Mouse (Mus musculus): ENCODE data around the gene Hs1bp3. TPM values are rescaled to one million over a fixed set of nuclear protein-coding genes. Genes with fewer than 3 reads are reported as not detected.
A peak's percentile ranks its signal among the peaks of the same experiment; 100 is the strongest.

Hs1bp3 gene
- polyA plus RNA-seq, 2 experiments, result 2.3 to 2.4 TPM

DNA sequence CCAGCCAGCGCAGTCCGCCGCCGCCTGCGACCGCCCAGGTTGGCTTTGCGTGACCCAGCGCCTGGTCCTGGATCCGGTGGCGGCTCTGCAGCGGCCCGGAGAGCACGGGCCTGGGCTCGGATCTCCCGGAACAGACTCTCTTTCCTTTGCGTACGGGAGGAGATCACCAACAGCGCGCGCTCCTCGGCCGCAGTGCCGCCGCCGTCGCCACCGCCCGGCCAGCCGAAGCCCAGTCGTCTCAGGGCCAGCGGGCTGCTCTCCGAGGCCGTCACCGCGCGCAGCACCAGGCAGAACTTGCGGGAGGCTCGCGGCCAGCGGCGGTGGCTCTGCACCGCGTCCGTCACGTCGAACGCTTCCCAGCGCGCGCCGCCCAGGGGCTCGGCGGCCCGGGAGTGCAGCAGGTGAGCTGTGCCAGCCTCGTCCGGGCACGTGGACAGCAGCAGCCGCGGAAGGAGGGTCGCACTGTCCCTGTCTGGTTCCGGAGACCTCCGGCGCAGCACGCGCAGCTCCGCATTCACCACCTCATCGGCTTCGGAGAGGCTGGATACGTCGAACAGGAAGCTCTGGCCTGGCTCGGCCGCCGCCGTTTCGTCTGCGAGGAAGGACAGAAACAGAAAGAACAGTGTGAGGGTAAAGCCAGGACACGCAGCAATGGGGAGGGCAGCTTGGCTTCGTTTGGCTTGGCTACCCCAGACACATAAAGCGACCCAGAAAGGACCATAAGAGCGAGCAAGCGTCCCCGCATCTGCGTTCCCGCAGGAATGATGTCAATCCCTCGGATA lies 14.7 kb upstream of the Hs1bp3 start:
- 3% methylated on average over 82 of the region's 85 CpGs for WGBS (ENCODE audit: insufficient replicate concordance)
- ATAC-seq (ENCODE audit: insufficient read depth), result no peak
- no peak overlapping the region for H3K9ac ChIP-seq (replicated peaks)
- no peaks in the 10 kb centered on the region for H3K36me3 ChIP-seq (replicated peaks; ENCODE audit: control insufficient read depth, insufficient read depth, low read depth)
- H3K27ac ChIP-seq, result no peak overlapping the region
- peaks cover 75% of the 10 kb centered on the region for H3K27me3 ChIP-seq (ENCODE audit: control insufficient read depth, insufficient read depth, low read length)
- H3K4me2 ChIP-seq (ENCODE audit: low read depth), result peak overlapping the region; percentile 3; the same call in 1 of the 2 replicates
- no peaks in the 10 kb centered on the region; a peak in 1 of 4 replicates for H3K4me1 ChIP-seq (replicated peaks; ENCODE audit: control insufficient read depth in 2 of 2, insufficient read depth in 2 of 2, low read length in 1 of 2)
- no peak for DNase-seq (ENCODE audit: low read depth in 3 of 3, low spot score in 3 of 3)
- H3K4me3 ChIP-seq (ENCODE audit: insufficient read depth in 1 of 2, low read depth in 2 of 2, low read length in 2 of 2), result peak overlapping the region in 1 of 2 experiments; percentile 5; a peak in 2 of 4 replicates
- no peaks in the 10 kb centered on the region for H3K9me3 ChIP-seq (ENCODE audit: control insufficient read depth, low read length)
- no peak for TF ChIP-seq EP300 (IDR thresholded peaks at IDR 0.05; ENCODE audit: low read depth)
- no peak for TF ChIP-seq CTCF (IDR thresholded peaks at IDR 0.05; ENCODE audit: low read depth)

DNA sequence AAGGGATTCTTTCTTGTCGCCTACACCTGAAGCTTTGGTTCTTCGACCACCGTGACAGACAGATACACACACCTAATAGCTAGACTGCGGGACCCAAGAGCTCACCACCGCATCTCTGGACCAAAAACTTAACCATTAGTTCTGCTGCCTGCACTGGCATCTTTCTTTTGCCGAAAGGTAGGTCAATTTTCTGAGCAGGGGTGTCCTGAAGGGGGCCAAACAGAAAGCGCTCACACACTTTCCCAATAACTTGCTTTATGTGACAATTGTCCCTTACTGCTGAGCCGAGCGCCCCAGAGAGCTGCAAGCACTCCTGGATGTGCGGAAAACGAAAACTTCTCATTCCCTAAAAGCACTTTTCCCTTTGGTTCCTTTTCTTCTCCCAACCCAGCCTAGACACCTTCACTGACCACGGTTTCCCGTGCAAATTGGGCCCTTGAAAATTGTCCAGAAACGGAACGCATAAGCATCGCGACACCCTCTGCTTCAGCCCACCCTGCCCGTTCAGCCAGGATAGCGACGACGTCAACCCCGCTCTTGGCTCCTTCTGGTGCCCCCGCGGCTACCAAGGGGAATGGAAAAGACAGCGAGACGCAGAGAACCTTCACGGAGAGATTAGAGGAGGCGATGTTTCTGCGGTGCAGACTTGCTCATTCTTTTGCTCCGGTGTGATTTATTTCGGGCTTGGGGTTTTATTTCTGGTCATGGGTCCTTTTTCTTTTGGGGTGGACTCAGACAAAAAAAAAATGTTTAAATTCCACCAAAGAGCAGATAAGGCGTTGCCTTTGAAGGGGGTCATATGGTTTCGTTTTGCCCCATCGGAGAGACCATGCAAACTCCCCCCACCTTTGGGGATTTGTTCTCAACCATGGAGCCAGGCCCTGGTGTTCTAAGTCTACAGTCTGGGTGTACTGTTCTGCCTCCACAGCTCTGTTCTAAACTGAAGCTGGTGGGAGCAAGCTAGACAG lies 13.8 kb upstream of the Hs1bp3 start:
- WGBS (ENCODE audit: insufficient replicate concordance), result 10% methylated on average over 34 of the region's 34 CpGs
- H3K27ac ChIP-seq, result no peak overlapping the region
- H3K4me2 ChIP-seq (ENCODE audit: low read depth), result no peak overlapping the region
- TF ChIP-seq EP300 (IDR thresholded peaks at IDR 0.05; ENCODE audit: low read depth) (no peak), CTCF (IDR thresholded peaks at IDR 0.05; ENCODE audit: low read depth) (no peak)
- peaks cover 80% of the 10 kb centered on the region for H3K27me3 ChIP-seq (ENCODE audit: control insufficient read depth, insufficient read depth, low read length)
- H3K9ac ChIP-seq (replicated peaks), result no peak overlapping the region
- no peaks in the 10 kb centered on the region for H3K36me3 ChIP-seq (replicated peaks; ENCODE audit: control insufficient read depth, insufficient read depth, low read depth)
- H3K9me3 ChIP-seq (ENCODE audit: control insufficient read depth, low read length), result no peaks in the 10 kb centered on the region
- DNase-seq (ENCODE audit: low read depth in 3 of 3, low spot score in 3 of 3) (no peak), ATAC-seq (ENCODE audit: insufficient read depth) (no peak)
- H3K4me1 ChIP-seq (replicated peaks; ENCODE audit: control insufficient read depth in 2 of 2, insufficient read depth in 2 of 2, low read length in 1 of 2), result no peaks in the 10 kb centered on the region; a peak in 1 of 4 replicates
- H3K4me3 ChIP-seq (ENCODE audit: insufficient read depth in 1 of 2, low read depth in 2 of 2, low read length in 2 of 2), result no peak overlapping the region

DNA sequence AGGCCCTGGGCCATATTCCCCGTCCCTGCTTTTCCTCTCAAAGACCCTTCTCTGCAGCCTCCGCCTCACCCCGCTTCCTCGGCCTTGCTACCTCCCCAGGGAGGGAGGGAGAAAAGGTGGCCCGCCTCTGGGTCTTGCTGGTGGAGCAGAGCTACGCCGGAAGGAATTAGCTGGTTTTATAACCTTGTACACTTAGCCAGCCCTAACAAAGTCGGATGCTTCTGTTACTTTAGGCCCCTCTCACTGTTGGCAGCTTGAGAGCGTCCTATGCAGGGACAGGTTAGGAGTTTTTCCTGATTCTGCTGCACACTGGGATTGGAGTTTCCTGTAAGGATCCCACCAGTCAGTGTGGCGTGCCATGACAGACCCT lies 13.1 kb upstream of the Hs1bp3 start:
- H3K4me1 ChIP-seq (replicated peaks; ENCODE audit: control insufficient read depth in 2 of 2, insufficient read depth in 2 of 2, low read length in 1 of 2), result no peaks in the 10 kb centered on the region
- no peaks in the 10 kb centered on the region for H3K9me3 ChIP-seq (ENCODE audit: control insufficient read depth, low read length)
- no peak for DNase-seq (ENCODE audit: low read depth in 3 of 3, low spot score in 3 of 3)
- H3K27me3 ChIP-seq (ENCODE audit: control insufficient read depth, insufficient read depth, low read length), result peaks cover 80% of the 10 kb centered on the region
- no peak overlapping the region for H3K27ac ChIP-seq
- H3K4me2 ChIP-seq (ENCODE audit: low read depth), result no peak overlapping the region
- H3K36me3 ChIP-seq (replicated peaks; ENCODE audit: control insufficient read depth, insufficient read depth, low read depth), result no peaks in the 10 kb centered on the region
- 23% methylated on average over 10 of the region's 10 CpGs for WGBS (ENCODE audit: insufficient replicate concordance)
- no peak for ATAC-seq (ENCODE audit: insufficient read depth)
- TF ChIP-seq EP300 (IDR thresholded peaks at IDR 0.05; ENCODE audit: low read depth), result no peak
- no peak for TF ChIP-seq CTCF (IDR thresholded peaks at IDR 0.05; ENCODE audit: low read depth)
- no peak overlapping the region for H3K9ac ChIP-seq (replicated peaks)
- H3K4me3 ChIP-seq (ENCODE audit: insufficient read depth in 1 of 2, low read depth in 2 of 2, low read length in 2 of 2), result no peak overlapping the region

DNA sequence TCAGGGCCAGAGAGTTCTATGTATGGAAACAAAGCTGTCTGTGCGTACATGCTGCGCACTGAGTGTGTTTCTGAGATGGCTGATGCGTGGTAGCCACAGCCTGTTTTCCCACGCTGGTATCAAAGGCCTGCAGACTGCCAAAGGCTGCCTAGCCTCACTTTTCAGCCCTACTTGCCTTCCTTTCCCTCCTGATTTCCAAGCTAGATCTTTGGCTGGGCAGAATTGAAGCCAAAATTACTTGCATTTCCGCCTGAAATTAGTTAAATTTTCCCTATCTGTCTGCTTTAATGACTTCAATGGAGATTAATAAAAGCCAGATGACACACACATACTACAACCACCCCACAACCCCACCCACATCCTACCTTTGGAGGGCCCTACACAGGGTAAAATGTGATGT lies 12.7 kb upstream of the Hs1bp3 start:
- Histone ChIP-seq H3K9me3 (ENCODE audit: control insufficient read depth, low read length) (no peaks in the 10 kb centered on the region), H3K9ac (replicated peaks) (no peak overlapping the region), H3K4me2 (ENCODE audit: low read depth) (no peak overlapping the region), H3K4me1 (replicated peaks; ENCODE audit: control insufficient read depth in 2 of 2, insufficient read depth in 2 of 2, low read length in 1 of 2) (no peaks in the 10 kb centered on the region), H3K4me3 (ENCODE audit: insufficient read depth in 1 of 2, low read depth in 2 of 2, low read length in 2 of 2) (no peak overlapping the region), H3K27me3 (ENCODE audit: control insufficient read depth, insufficient read depth, low read length) (peaks cover 79% of the 10 kb centered on the region), H3K27ac (no peak overlapping the region), H3K36me3 (replicated peaks; ENCODE audit: control insufficient read depth, insufficient read depth, low read depth) (no peaks in the 10 kb centered on the region)
- ATAC-seq (ENCODE audit: insufficient read depth) (no peak), DNase-seq (ENCODE audit: low read depth in 3 of 3, low spot score in 3 of 3) (no peak)
- no peak for TF ChIP-seq CTCF (IDR thresholded peaks at IDR 0.05; ENCODE audit: low read depth)
- no peak for TF ChIP-seq EP300 (IDR thresholded peaks at IDR 0.05; ENCODE audit: low read depth)
- 38% methylated on average over 5 of the region's 5 CpGs for WGBS (ENCODE audit: insufficient replicate concordance)

Measured in liver, embryonic 14.5 days (tissue).